ENCODE assay signal across 24 mouse cellular contexts in genomic region chr19:27603296-27603695, GRCm38 (mm10).
DNase-seq lines count a peak whose midpoint lies in the region; ATAC-seq lines count a peak whose summit lies in the region.
"Had no signal": no experiment of that assay in that cellular context is flagged by ENCODE, and none has a peak within 500 bp of the region (broad histone marks: within the 10 kb centered on the region; RNA-seq: fewer than 3 reads in every experiment).

No protein-coding gene starts in this region.

- ATAC-seq in forebrain, embryonic 13.5 days, result peak; percentile 45; the same call in 1 of the 2 replicates
- ATAC-seq in forebrain, embryonic 11.5 days (replicated peaks; ENCODE audit: low FRiP score), result no peak
- ATAC-seq in heart, embryonic 12.5 days (ENCODE audit: insufficient number of reproducible peaks, low FRiP score), result no peak
- ATAC-seq in midbrain, embryonic 14.5 days (ENCODE audit: low FRiP score, low TSS enrichment), result no peak
- ATAC-seq: intestine, embryonic 16.5 days; liver, embryonic 12.5 days; liver, postnatal 0 days had no signal

- no peak overlapping the region for H3K9ac ChIP-seq in forebrain, embryonic 13.5 days
- H3K9ac ChIP-seq in forebrain, embryonic 11.5 days (ENCODE audit: low read length), result no peak overlapping the region
- no peak overlapping the region for H3K9ac ChIP-seq in heart, embryonic 12.5 days
- H3K9ac ChIP-seq in midbrain, embryonic 14.5 days (replicated peaks; ENCODE audit: low read length), result no peak overlapping the region
- H3K9ac ChIP-seq: heart, embryonic 15.5 days; liver, embryonic 12.5 days; liver, postnatal 0 days; midbrain, embryonic 12.5 days had no signal

- H3K27ac ChIP-seq in forebrain, embryonic 13.5 days, result no peak overlapping the region
- H3K27ac ChIP-seq in forebrain, embryonic 11.5 days (ENCODE audit: low read depth, low read length), result no peak overlapping the region
- no peak overlapping the region for H3K27ac ChIP-seq in heart, embryonic 10.5 days
- no peak overlapping the region for H3K27ac ChIP-seq in heart, embryonic 12.5 days (ENCODE audit: poor library complexity, severe bottlenecking)
- H3K27ac ChIP-seq in midbrain, embryonic 14.5 days (replicated peaks; ENCODE audit: low read depth, low read length), result no peak overlapping the region
- no peak overlapping the region for H3K27ac ChIP-seq in midbrain, embryonic 10.5 days (replicated peaks)
- H3K27ac ChIP-seq: gastrocnemius, adult 2 months; heart, adult 2 months; heart, embryonic 15.5 days; left cerebral cortex, adult 2 months; liver, embryonic 12.5 days; midbrain, embryonic 12.5 days had no signal

- peaks cover 20% of the 10 kb centered on the region for H3K4me1 ChIP-seq in forebrain, embryonic 13.5 days
- no peaks in the 10 kb centered on the region; the same call in 1 of the 2 replicates for H3K4me1 ChIP-seq in forebrain, embryonic 11.5 days (replicated peaks; ENCODE audit: control insufficient read depth, insufficient read depth, low read length)
- peaks cover 7% of the 10 kb centered on the region for H3K4me1 ChIP-seq in heart, embryonic 10.5 days
- no peaks in the 10 kb centered on the region for H3K4me1 ChIP-seq in heart, embryonic 12.5 days (replicated peaks)
- H3K4me1 ChIP-seq in midbrain, embryonic 14.5 days (ENCODE audit: control insufficient read depth, insufficient read depth, low read length), result 0 out of 2 replicates have a peak, but pooled peaks cover 7% of the 10 kb centered on the region
- peaks cover 19% of the 10 kb centered on the region for H3K4me1 ChIP-seq in midbrain, embryonic 10.5 days
- H3K4me1 ChIP-seq: liver, embryonic 12.5 days had no signal

- DNase-seq in forebrain, embryonic 11.5 days (ENCODE audit: low spot score), result no peak
- peak; percentile 68 for DNase-seq in heart, embryonic 10.5 days (ENCODE audit: low spot score)
- peak; percentile 29 for DNase-seq in midbrain, embryonic 14.5 days
- DNase-seq in midbrain, embryonic 10.5 days (ENCODE audit: low spot score), result no peak
- DNase-seq in brain, adult 2 months (ENCODE audit: low read depth, low spot score), result peak; percentile 9
- DNase-seq in embryo, embryonic 11 days, result no peak
- DNase-seq: adrenal gland, postnatal 14 days; cerebellum, adult 2 months; cerebellum, postnatal 25 days; gastrocnemius, adult 2 months; gastrocnemius, postnatal 36 days; heart, adult 2 months; kidney, adult 8-10 months; kidney, postnatal 10 days; liver, postnatal 0 days; lung, postnatal 36 days; thymus, postnatal 4 days had no signal

- no peaks in the 10 kb centered on the region for H3K9me3 ChIP-seq in forebrain, embryonic 13.5 days (replicated peaks)
- no peaks in the 10 kb centered on the region for H3K9me3 ChIP-seq in forebrain, embryonic 11.5 days (ENCODE audit: control insufficient read depth, low read length)
- H3K9me3 ChIP-seq in heart, embryonic 10.5 days, result no peaks in the 10 kb centered on the region
- no peaks in the 10 kb centered on the region for H3K9me3 ChIP-seq in heart, embryonic 12.5 days (replicated peaks)
- no peaks in the 10 kb centered on the region for H3K9me3 ChIP-seq in midbrain, embryonic 14.5 days (ENCODE audit: control insufficient read depth, low read length)
- H3K9me3 ChIP-seq in midbrain, embryonic 10.5 days (replicated peaks), result no peaks in the 10 kb centered on the region
- H3K9me3 ChIP-seq: heart, embryonic 15.5 days; liver, embryonic 12.5 days; midbrain, embryonic 12.5 days had no signal

- no peaks in the 10 kb centered on the region for H3K27me3 ChIP-seq in forebrain, embryonic 13.5 days
- no peaks in the 10 kb centered on the region for H3K27me3 ChIP-seq in forebrain, embryonic 11.5 days (ENCODE audit: control insufficient read depth, insufficient read depth, low read length)
- no peaks in the 10 kb centered on the region for H3K27me3 ChIP-seq in heart, embryonic 10.5 days (ENCODE audit: insufficient read depth, poor library complexity, severe bottlenecking)
- H3K27me3 ChIP-seq in heart, embryonic 12.5 days (replicated peaks), result no peaks in the 10 kb centered on the region
- no peaks in the 10 kb centered on the region for H3K27me3 ChIP-seq in midbrain, embryonic 14.5 days (ENCODE audit: control insufficient read depth, insufficient read depth, low read length)
- no peaks in the 10 kb centered on the region for H3K27me3 ChIP-seq in midbrain, embryonic 10.5 days (ENCODE audit: low read depth, poor library complexity, severe bottlenecking)
- H3K27me3 ChIP-seq: heart, embryonic 15.5 days; liver, embryonic 12.5 days; midbrain, embryonic 12.5 days had no signal

- no peak overlapping the region for H3K4me2 ChIP-seq in forebrain, embryonic 13.5 days
- no peak overlapping the region for H3K4me2 ChIP-seq in forebrain, embryonic 11.5 days (ENCODE audit: low read depth, low read length, severe bottlenecking)
- no peak overlapping the region for H3K4me2 ChIP-seq in heart, embryonic 12.5 days
- H3K4me2 ChIP-seq in midbrain, embryonic 14.5 days (ENCODE audit: low read length), result no peak overlapping the region
- H3K4me2 ChIP-seq: heart, embryonic 15.5 days; liver, embryonic 12.5 days; midbrain, embryonic 12.5 days had no signal

- H3K4me3 ChIP-seq in forebrain, embryonic 13.5 days, result no peak overlapping the region
- H3K4me3 ChIP-seq in forebrain, embryonic 11.5 days (ENCODE audit: low read depth, low read length), result no peak overlapping the region
- no peak overlapping the region for H3K4me3 ChIP-seq in heart, embryonic 10.5 days
- no peak overlapping the region for H3K4me3 ChIP-seq in heart, embryonic 12.5 days
- no peak overlapping the region for H3K4me3 ChIP-seq in midbrain, embryonic 14.5 days (replicated peaks; ENCODE audit: low read depth, low read length)
- no peak overlapping the region for H3K4me3 ChIP-seq in midbrain, embryonic 10.5 days
- H3K4me3 ChIP-seq: gastrocnemius, adult 2 months; heart, adult 2 months; heart, embryonic 15.5 days; left cerebral cortex, adult 2 months; liver, embryonic 12.5 days; midbrain, embryonic 12.5 days had no signal

- WGBS in forebrain, embryonic 13.5 days, result 10% methylated on average over 8 of the region's 8 CpGs
- 13% methylated on average over 8 of the region's 8 CpGs for WGBS in forebrain, embryonic 11.5 days
- 16% methylated on average over 8 of the region's 8 CpGs for WGBS in heart, embryonic 10.5 days
- WGBS in heart, embryonic 12.5 days, result 13% methylated on average over 8 of the region's 8 CpGs
- whole genome bisulfite sequencing in midbrain, embryonic 14.5 days, result 12% methylated on average over 8 of the region's 8 CpGs
- 19% methylated on average over 8 of the region's 8 CpGs for WGBS in midbrain, embryonic 10.5 days

- no peaks in the 10 kb centered on the region for H3K36me3 ChIP-seq in forebrain, embryonic 13.5 days (ENCODE audit: poor library complexity, severe bottlenecking)
- H3K36me3 ChIP-seq in forebrain, embryonic 11.5 days (ENCODE audit: control insufficient read depth, insufficient read depth, low read length), result no peaks in the 10 kb centered on the region
- H3K36me3 ChIP-seq in heart, embryonic 10.5 days, result no peaks in the 10 kb centered on the region
- no peaks in the 10 kb centered on the region for H3K36me3 ChIP-seq in heart, embryonic 12.5 days
- no peaks in the 10 kb centered on the region for H3K36me3 ChIP-seq in midbrain, embryonic 14.5 days (ENCODE audit: control insufficient read depth, insufficient read depth, low read length)
- H3K36me3 ChIP-seq in midbrain, embryonic 10.5 days, result no peaks in the 10 kb centered on the region
- H3K36me3 ChIP-seq: heart, embryonic 15.5 days; liver, embryonic 12.5 days; midbrain, embryonic 12.5 days had no signal

Comparison
In these comparisons a context has a peak if more than half of its experiments do, and no peak if none do; other contexts are left out.
1. DNase-seq: peak in heart, embryonic 10.5 days (single experiment), midbrain, embryonic 14.5 days (single experiment) and brain, adult 2 months (single experiment); none in forebrain, embryonic 11.5 days (single experiment), midbrain, embryonic 10.5 days (single experiment) and embryo, embryonic 11 days (single experiment).